Mouse (Mus musculus) right cerebral cortex, postnatal 14 days (tissue): Measurements from ENCODE around the gene Tmem125.
"Not testable (repeated sequence)": the region's sequence is repeated elsewhere in the genome, so short reads cannot be mapped to it uniquely, and the experiment has no call there.

Source experiments
- DNase-seq: peaks from one replicate; pipeline ENCODE4 v3.0.0; 2022

Tmem125 gene

DNA sequence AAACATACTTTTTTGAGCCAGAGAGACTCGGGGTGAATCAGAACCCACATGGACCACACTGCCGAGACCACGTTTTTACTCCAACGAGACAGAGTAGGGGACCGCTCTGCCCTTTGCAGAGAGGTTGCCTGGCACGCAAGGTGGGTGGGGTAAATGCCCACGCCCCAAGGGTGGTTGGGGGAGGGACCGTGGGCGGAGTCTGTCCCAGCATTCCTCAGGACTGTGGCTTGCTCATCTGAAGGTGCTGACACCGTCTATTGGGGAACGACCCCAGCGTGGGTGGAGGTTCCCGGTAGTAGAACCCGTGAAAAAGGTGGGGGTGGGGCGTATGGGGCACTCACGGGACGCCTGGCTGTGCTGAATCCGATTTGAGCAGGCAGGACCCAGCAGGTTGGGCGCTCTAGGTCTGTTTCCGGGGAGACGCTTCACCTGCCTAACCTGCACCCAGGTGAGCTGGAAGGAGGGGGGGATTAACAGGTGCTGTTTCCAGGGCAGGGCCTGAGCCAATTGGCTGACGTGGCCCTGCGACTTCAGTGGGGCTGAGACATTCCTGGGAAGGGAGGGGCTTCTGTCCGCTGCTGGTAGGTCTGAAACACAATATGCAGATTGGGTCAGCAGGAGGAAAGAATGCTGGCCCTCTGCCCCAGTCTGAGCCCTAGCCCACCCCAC, at the start of gene Tmem125:
TSS of gene Tmem125 (minus strand) at position 453 of the 669 bp plus-strand sequence.
- no peak for DNase-seq

DNA sequence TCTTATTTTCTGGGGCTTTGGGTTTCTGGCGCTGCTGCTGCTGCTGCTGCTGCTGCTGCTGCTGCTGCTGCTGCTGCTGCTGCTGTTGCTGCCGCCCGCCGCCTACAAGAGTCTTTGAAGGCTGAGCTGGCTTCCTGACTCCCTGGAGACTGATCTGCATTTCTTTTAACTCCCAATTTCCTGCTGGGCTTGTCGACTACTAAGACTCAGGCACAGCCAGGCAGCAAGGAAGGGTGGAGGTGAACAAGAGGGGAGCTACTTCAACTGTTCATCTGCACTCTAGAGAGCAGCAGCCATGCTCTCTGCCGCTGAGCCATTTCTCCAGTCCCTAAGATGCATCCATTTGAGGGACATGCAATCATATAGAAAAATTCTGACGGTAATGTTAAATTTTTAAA, 45.9 kb upstream of the Tmem125 start:
- DNase-seq: no peak

DNA sequence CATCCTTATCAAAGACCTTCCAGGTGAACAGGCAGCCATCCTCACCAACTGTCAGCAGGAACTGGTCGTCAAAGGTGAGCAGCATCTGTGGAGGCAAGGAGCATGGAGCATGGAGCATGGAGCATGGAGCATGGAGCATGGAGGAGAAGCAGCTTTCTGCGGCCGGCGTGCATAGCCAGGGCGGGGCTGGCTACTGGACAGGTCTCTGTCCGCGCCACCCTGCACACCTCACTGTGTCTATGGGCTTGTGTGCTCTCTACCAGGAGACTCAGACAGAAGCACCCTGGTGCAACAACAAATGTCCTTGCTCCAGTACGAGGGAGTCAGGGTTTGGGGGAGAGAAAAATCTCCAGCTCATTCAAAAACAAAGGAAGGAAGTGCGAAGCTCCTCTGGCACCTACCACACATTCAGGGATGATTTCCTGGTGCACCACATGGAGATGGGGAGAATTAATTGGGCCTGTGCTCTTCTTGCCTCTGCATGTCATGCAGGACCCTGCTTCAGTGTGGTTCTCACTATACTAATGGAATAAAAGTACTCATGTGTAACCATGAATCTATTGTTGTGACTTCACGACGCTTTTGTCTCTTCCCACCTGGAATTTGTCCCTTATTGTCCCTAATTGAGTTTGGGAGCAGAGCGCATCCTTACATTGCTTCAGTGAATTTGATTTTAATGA, 45.3 kb upstream of the Tmem125 start:
- no peak for DNase-seq

DNA sequence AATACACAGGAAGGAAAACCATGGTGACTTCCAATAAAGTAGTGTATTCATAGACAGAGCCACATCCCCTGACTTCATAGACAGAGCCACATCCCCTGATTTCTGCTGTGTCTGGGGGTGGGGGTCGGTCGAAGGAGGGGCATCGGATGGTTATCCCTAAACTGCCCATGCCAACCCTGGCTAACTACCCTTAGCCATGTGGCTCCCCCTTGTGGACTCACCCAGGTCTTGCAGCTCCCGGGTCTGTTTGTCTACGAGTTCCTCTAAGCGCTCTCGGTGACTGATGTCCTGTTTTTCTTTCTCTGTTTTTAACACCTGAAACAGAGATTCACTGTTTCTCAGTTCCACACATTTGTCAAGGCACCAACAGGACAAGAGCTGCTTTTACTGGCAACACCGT, 38.8 kb upstream of the Tmem125 start:
- DNase-seq: no peak

DNA sequence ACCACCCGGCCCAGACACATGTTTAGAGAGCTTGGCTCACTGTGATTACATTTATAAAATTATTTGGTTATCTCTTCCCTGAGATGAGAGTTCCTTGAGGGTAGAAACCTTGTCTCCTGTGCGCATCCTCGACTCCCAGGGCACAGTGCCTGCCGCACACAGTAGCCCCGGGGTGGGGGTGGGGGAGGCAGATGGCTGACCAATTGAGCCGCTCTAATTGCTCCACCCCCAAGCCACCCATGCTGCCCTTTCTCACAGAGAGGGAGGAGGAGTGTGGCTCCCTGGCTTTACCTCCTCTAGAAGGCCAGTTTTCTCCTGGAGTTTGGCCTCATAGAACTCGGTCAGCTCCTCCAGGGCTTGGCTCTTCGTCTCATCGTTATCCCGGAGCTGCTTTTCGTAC, 37.7 kb upstream of the Tmem125 start:
- no peak for DNase-seq

DNA sequence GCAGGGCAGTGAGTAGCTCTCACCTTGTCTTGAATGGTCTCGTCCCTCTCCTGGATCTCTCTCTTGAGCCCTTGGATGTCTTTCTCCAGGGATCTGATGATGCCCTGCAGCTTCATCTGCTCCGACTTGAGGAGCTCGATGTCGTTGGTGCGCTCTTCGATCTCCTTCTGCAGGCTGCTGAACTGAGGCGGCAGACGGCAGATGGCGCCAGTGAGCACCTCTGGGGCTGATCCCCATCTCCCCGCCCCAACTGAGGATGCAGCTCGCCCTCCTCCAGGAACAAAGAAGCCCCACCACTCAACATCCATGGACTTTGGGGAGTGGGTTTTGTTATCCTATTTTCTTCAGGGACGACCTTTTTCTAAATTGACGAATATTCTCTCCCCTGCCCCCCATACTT, 35.5 kb upstream of the Tmem125 start:
- DNase-seq: peak; percentile 75

DNA sequence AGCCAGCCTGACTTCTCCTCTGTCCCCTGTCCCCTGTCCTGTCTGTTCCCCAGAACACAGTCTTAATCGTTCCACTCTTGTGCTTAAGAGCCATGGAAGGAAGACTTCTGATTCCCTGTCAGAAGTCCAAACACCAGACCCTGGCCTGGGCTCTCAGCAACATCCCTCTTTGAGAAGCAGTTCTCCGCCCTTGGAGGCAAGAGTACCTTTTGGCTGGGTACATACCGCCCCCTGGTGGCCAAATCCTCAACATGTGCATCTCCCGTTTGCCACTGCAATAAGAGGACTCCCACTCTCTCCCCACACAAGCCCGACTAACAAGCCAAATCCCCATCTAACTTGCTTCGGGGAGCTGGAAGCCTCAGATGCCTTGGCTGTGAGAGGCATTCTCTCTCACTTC, 32.3 kb upstream of the Tmem125 start:
- peak; percentile 96 for DNase-seq

DNA sequence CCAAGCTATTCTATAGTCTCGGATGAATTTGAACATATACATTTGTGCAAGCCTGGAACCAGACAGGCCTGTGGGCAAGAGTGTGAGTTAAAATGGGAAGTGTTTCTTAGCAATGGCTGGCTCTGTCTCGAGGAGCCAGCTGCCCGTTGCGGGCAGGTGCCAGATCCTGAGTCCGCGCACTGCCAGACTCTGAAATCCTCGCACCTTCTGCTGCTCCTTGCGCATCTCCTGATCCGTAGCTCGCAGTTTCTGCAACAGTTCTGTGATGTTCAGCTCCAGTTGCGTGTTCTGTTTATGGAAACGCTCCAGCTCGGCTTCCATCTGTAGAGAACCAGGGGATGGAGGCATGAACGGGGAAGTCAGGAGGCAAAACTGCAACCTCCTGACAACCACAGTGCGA, 27.6 kb upstream of the Tmem125 start:
- peak; percentile 72 for DNase-seq

DNA sequence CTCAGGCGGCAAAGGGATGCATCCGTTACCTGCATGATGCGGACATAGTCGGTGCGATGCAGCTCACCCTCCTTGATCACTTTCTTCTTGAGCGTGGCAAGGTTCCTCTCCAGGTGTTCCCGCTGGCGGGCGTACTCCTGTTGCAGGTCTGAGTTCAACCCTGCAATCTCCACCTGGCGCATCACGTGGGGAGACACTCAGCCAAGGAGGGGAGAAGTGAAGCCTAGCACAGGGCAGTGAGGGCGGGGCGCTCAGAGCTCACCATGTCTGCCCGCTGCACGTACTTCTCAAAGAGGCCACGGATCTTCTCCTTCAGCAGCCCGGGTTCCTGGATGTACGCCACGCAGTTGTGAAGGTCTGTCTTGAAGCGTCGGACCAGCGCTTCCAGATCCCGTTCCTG, 25.5 kb upstream of the Tmem125 start:
- no peak for DNase-seq

DNA sequence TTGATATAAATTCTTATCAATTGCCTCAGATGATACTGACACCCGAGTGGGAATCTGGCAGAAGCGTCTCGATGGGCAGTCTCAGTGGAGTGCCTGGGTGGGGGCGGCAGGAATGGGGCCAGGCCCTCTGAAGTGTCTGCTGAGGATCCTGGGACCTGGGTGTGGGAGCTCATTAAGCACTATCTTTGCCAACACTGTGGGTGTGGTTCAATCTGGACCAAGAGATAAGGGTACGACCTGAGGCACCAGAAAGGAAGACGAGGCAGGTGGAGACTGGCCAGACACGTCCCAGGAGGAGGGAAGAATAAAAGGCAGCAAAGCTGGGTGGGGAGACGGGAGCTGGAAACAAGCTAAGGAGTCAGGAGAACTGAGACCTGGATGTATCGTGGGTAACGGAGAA, 24.9 kb upstream of the Tmem125 start:
- no peak for DNase-seq

DNA sequence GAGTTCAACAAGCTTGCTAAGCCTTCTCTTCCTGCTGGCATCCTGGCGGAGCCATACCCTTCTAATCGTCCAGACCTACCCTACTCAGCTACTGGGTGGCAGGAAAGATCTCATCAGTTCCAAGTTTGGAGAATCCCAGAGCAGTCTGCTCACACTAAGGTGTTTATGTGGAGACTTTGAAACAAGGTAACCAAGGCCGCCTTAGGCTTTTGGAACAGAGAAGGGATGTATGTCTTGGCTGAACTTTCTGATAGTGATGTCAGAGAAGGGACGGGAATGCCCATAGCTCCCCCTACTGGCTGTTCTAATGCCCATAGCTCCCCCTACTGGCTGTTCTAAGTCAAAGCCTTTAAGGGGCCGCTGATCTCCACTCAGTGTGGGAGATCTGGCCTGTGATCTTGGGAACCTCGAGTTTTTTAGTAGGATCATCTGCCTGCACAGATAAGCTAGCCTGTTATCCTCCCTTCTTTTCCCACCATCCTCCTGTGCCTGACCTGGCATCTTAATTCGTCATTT, 22.4 kb upstream of the Tmem125 start:
- DNase-seq: no peak

DNA sequence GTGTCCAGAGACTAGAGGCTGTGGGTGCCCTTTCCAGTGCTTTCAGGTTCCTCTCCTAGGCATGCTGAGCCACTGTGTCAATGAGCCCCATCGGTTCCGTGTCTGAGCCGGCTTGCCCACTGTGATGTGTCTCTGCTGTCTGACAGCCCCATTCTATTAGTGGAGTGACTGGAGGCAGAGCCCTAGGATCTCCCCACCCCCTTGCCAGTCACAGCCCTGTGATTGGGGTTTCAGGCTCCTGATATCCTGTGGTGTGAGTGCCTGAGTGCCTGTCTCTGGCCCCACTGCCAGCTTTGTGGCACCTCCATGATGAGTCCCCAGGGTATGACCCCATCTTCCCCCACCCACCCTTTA, 21.1 kb upstream of the Tmem125 start:
- DNase-seq: no peak

DNA sequence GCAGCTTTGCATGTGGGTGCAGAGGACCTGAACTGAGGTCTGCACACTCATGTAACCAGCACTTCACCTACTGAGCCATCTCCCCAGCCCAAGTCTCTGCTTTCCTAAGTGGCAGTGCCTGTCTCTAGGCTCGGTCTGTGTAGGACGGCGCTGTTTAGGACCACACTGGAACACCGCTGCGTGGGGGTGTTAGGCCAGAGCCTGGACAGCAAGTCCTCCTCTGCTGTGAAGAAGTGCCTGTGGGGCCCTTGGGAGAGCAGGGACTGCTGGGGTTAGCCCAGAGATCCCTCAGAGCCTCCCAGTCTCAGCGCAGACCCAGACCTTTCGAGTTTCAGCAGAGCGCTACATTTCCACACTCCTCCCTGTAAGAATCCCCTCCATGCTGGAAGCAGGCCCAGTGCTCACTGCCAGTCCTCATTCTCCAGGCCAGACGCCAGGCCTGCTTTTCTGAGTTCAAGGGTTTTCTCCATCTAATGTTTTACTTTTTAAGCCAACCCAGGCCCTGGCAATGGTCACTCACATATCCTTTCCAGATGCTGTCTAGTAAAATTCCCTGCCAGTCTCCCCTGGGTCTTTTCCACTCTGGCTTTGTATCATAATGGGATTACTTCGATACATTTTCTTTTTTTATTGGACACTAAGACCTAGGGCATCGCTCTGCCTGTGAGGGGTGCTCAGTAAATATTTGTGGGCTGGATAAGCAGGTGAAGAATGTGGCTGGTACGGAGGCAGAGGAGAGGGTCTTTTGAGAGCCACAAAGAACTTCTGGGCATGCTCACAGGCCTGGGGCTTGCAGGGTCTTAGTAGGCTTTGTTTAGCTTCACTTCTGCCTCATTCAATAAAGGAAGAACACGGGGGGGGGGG, 20.4 kb upstream of the Tmem125 start:
- no peak for DNase-seq

DNA sequence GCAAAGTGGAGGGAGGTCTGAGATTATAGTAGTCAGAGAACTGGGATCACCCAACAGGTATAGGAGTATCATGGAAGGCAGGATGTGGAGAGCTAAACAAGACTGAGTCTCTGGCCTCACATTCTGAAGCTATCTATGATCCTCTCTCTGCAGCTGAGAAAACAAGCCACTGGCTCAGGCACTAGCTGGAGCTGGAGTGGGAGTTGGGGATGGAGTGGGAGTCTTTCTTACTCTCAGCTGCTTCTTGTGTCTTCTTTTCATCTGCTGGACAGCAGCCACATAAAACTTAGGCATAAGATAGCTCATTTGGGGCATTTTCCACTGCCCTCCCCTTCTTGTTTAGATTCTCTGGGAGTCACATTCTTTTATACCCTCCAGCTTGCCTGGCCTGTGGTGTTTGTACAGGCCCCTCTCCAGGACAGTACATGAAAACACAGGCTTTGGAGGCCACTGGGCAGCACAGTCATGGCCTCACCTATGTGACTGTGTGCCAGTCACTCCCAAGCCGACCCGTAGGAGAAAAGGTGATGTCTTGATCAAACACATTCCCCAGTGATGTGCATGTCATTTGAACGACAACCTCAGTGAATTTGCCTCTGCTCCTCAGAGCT, 9.3 kb upstream of the Tmem125 start:
- DNase-seq: no peak

DNA sequence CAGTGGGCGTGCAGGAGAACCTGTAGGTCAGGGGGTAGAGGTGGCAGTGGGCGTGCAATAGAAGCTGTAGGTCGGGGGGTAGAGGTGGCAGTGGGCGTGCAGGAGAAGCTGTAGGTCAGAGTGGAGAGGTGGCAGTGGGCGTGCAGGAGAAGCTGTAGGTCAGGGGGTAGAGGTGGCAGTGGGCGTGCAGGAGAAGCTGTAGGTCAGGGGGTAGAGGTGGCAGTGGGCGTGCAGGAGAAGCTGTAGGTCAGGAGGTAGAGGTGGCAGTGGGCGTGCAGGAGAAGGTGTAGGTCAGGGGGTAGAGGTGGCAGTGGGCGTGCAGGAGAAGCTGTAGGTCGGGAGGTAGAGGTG, 4.3 kb upstream of the Tmem125 start:
- not testable (repeated sequence) for DNase-seq

DNA sequence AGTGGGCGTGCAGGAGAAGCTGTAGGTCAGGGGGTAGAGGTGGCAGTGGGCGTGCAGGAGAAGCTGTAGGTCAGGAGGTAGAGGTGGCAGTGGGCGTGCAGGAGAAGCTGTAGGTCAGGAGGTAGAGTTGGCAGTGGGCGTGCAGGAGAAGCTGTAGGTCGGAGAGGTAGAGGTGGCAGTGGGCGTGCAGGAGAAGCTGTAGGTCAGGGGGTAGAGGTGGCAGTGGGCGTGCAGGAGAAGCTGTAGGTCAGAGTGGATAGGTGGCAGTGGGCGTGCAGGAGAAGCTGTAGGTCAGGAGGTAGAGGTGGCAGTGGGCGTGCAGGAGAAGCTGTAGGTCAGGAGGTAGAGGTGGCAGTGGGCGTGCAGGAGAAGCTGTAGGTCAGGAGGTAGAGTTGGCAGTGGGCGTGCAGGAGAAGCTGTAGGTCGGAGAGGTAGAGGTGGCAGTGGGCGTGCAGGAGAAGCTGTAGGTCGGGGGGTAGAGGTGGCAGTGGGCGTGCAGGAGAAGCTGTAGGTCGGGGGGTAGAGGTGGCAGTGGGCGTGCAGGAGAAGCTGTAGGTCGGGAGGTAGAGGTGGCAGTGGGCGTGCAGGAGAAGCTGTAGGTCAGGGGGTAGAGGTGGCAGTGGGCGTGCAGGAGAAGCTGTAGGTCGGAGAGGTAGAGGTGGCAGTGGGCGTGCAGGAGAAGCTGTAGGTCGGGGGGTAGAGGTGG, 3.7 kb upstream of the Tmem125 start:
- DNase-seq: peak; percentile 52

DNA sequence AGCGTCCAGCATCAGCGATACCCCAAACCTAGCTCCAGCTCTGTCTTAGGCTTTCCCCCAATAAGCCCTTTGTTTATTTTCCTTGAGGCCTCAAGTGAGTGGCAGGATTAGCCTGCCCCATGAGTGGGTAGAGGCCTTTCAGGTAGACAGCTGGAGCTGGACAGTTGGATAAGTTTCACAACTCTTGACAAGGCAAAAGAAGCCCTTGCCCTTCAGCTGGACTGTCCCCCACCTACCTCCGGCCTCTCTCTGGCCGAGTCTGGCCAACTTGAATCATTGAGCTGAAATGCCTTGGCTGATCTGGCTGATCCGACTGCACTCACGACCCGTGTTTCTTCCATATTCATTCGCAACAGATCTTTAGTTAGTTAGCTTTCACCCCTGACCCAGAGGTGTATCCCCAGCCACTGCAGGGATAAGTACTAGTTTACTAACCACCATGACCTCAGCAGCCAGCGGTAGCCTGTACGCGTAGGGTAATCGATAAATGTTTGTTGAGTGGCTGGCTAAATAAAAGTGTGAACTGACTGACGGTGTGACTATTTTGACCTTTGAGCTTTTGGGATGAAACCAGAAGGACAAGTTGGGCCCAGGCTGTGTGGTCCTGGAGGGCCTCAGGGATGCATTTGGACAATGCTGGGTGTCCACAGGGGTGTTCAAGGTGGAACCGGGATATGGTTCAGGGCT, 740 bp upstream of the Tmem125 start:
- DNase-seq: no peak

DNA sequence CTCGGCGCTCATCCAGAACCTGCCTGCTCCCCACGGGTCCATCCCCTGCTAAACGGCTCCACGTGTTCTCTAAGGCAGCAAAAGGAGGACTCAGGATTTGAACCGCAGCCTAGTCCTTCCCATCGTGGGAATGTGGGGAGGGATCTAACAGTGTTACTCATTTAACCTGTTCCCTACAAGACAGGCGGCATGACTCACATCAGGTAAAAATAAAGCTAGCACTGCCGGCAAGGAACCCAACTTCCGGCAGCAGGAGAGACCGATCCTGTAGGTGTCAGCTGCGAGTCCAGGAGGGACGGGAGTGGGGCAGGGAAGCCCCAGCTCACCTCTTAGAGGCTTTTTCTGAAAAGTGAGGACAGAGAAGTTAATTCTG, 700 bp downstream of the Tmem125 start:
- DNase-seq: peak; percentile 18

DNA sequence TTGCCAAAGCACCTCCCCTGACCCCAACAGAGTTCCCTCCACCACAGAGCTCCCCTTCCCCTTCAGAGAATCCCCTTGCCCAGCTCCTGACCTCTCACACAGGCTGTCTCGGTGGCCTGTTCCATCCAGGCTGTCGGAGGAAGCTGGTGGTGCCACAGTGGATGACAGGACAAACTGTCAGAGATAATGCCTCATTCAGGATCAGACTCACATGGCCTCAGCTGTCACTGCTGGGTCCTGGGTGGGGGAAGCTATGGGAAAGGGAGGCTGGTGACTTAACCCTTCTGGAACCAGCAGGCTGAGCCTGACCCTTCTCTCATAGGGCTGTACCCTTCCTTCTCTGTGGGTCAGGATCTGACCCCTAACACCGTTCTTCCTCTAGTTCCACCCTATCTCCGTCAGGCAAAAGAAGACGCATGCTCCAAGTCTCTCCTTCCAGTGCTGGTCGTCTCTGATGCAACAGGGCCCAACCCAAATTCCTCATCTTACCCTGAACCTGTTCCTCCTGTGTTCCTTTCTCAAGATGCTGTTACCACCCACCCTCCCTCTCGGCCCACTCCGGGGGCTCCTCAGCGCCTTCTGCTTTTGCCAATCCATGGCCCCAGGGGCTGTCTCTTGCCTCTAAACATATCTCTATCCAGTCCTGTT, 1.2 kb downstream of the Tmem125 start:
- DNase-seq: no peak

DNA sequence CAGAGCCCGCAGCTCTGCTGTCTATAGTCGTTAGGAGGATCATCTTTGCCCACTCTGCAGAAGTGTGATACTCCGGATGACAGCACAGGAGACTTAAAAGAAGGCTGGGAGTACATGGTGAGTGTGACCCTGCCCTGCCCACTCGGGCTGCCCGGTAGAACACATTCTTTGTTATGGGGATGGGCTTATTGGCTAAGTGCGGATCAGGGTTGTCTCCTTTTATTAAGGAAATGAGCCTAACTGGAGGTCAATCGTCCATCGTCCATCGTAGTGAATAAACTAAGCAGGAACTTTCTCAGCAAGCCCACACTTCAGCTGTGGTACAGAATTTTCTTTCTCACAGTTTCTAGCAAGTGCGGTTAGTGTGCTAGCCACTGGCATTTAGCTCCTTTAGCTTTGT, 3.9 kb downstream of the Tmem125 start:
- no peak for DNase-seq

DNA sequence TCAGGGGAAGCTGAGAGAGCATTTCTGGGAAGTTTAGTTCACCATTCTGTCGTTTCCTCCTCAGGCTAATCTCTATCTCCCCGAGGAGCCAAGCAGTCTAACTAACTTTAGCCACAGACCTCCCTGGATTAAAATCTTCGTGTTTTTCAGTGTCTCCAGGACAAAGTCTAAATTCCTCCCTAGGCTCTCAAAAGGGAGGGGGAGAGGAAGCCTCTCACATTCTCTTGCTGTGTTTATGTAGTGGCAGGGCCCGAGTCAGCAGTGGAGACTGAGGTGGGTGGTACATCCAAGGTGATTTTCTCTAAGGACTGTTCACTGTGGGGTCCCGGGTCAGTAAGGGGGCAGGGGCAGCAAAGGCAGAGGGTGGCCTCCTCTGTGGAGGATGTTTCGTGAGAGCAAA, 6.0 kb downstream of the Tmem125 start:
- DNase-seq: no peak

DNA sequence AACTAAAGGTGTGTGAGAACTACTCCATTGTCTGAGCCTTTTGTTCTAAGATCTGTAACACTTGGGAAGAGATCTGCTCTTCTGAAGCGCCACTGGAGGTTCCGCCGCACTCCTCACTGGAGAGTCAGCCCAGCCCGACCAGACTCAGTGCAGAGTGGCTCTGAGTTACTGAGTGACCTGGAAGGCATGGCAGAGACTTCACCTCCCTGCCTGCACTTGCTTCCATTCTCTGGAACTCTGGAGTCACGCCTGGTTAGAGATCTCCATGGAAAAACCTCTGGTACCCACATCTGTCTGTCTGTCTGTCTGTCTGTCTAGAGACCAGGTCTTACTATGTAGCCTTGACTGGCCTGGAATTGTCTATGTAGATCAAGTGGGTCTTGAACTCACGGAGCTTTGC, 8.2 kb downstream of the Tmem125 start:
- DNase-seq: no peak
